Mouse (Mus musculus) embryonic fibroblast, embryonic 13.5 days (primary cell): ENCODE results near the gene Dsn1.

Experiments
- CTCF ChIP-seq: IDR thresholded peaks from 2 replicates; pipeline ENCODE4 v1.5.1; 2011; ENCODE audit warnings: mild to moderate bottlenecking, control low read depth, low read length, moderate library complexity, borderline replicate concordance; ENCODE audit not compliant: insufficient read depth
- POLR2A ChIP-seq: IDR thresholded peaks from 2 replicates; pipeline ENCODE4 v1.6.1; 2011; ENCODE audit warnings: low read depth, mild to moderate bottlenecking, control low read depth, low read length, moderate library complexity

DNA sequence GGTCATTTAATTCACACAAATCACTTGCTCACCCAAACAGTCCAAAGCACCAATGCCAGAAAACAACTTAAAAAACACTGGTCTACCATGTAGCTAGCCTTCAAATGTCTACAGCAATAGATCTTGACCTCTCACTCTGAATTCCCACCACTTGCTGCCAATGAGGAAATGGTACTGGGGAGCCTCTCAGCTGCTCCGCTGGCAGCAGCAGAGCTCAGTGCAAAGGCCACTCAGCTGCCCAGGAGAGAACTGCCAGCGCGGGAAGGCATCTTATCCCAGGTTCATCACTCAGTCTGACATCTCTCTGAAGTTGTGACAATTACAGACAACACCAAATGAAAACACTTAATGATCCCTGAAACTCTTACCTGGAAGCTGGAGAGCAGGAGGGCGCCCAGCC is 4.6 kb downstream of the Dsn1 start:
- TF ChIP-seq CTCF = no peak
- no peak for TF ChIP-seq POLR2A
